Mouse (Mus musculus) kidney, adult 2 months (tissue): Measurements from ENCODE around the gene Hinfp. TPM values are rescaled to one million over a fixed set of nuclear protein-coding genes. Genes with fewer than 3 reads are reported as not detected.
A peak's percentile ranks its signal among the peaks of the same experiment; 100 is the strongest.

Experiments
- DNase-seq: peaks from one replicate; pipeline ENCODE4 v3.0.0; 2021
- H3K27ac ChIP-seq: fragments of 200-500 bp; 2 replicates; pipeline ENCODE4 v1.5.1; 2012; ENCODE audit warnings: low read depth, low read length, control low read depth, inconsistent platforms; ENCODE audit not compliant: insufficient read depth
- H3K27me3 ChIP-seq: fragments of 200-500 bp; replicated peaks from 2 replicates; pipeline ENCODE4 v1.6.1; 2012; ENCODE audit warnings: mild to moderate bottlenecking, moderate library complexity, low read length, inconsistent platforms; ENCODE audit not compliant: control insufficient read depth, insufficient read depth
- H3K36me3 ChIP-seq: fragments of 200-500 bp; 2 replicates; pipeline ENCODE4 v1.6.1; 2012; ENCODE audit warnings: mild to moderate bottlenecking, moderate library complexity, low read length, inconsistent platforms; ENCODE audit not compliant: control insufficient read depth, insufficient read depth
- H3K4me1 ChIP-seq: fragments of 200-500 bp; 2 replicates; pipeline ENCODE4 v1.6.1; 2011; ENCODE audit warnings: low read length; ENCODE audit not compliant: control insufficient read depth, insufficient read depth
- H3K4me3 ChIP-seq: fragments of 200-500 bp; 2 replicates; pipeline ENCODE4 v1.5.1; 2011; ENCODE audit warnings: mild to moderate bottlenecking, low read depth, low read length, control low read depth; ENCODE audit not compliant: insufficient read depth
- CTCF ChIP-seq: fragments of 200-500 bp; conservative IDR thresholded peaks from 2 replicates; pipeline ENCODE4 v1.5.1; 2011; ENCODE audit warnings: low read depth, mild to moderate bottlenecking, control low read depth, low read length, moderate library complexity, mixed read lengths; ENCODE audit not compliant: insufficient read depth, insufficient read length
- POLR2A ChIP-seq: fragments of 200-500 bp; IDR thresholded peaks from one replicate; pipeline ENCODE4 v1.6.1; 2011; ENCODE audit warnings: low read depth, low read length, control low read depth
- WGBS: fragments of 180-500 bp; shearing (Covaris S2); methylation state at CpG from one replicate; pipeline ENCODE4 v1.1.7; 2018; 5-methylcytosine and 5-hydroxymethylcytosine counted together
- polyA plus RNA-seq: library from polyadenylated mRNA; depleted of rRNA; stranded (reverse); fragments of >200 nt; gene quantifications from 2 replicates; pipeline ENCODE4 v1.2.3, GENCODE M21; 2012

Gene Hinfp
- polyA plus RNA-seq, 1 experiment = 14.4 TPM

DNA sequence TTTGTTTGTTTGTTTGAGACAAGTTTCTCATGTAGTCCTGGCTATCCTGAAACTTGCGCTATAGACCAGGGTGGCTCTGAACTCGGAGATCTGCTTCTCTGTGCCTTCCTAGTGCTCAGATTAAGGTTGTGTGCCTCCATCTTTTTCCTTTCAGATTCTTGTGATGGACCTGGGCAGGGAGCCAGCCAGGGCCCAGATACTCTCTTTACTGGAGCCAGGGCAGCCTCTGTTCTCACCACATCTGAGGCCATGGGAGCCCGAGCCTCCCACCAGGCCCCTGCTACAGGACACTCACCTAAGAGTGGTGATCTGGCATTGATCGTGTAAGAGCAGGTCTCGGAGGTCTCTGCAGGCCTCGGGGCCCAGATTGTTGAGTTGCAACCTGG, 50.3 kb downstream of the Hinfp start:
- no peak for DNase-seq
- Histone ChIP-seq H3K27ac (no peak overlapping the region), H3K27me3 (no peaks in the 10 kb centered on the region), H3K4me1 (peaks cover 4% of the 10 kb centered on the region; the same call in 1 of the 2 replicates), H3K4me3 (no peak overlapping the region), H3K36me3 (no peaks in the 10 kb centered on the region)
- TF ChIP-seq CTCF = no peak
- no peak for TF ChIP-seq POLR2A
- WGBS = 84% methylated on average over 6 of the region's 6 CpGs

DNA sequence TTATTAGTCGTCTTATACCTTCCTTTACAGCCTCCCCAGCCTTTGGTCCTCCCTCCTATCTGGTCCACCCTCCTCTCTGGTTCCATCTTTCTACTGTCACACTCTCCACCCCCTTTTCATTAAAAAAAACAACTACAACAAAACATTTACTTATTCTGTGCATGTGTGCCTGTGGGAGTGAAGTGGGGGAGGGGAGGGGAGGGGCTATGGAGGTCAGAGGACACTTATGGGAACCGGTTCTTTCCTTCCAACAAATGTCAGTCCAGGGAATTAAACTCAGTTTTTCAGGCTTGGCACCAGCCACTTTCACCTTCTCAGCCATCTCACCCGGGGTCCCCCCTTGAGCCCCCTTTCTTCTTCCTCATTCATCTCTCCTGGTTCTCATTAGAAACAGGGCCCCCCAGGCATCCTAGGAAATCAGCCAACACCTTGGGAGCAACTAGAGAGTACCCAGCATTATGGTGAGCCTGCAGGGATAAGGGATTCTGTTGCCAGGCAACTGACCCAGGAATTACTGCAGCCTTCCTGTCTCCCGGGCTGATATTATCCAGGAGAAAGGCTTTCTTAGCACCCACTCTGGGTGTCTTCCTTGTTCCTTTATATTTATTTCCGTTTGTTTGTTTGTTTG, 50.8 kb downstream of the Hinfp start:
- TF ChIP-seq POLR2A = no peak
- TF ChIP-seq CTCF = no peak
- no peaks in the 10 kb centered on the region for H3K36me3 ChIP-seq
- 43% methylated on average over 5 of the region's 5 CpGs for WGBS
- peaks cover 4% of the 10 kb centered on the region; the same call in 1 of the 2 replicates for H3K4me1 ChIP-seq
- no peaks in the 10 kb centered on the region for H3K27me3 ChIP-seq
- no peak overlapping the region for H3K4me3 ChIP-seq
- no peak for DNase-seq
- no peak overlapping the region for H3K27ac ChIP-seq

DNA sequence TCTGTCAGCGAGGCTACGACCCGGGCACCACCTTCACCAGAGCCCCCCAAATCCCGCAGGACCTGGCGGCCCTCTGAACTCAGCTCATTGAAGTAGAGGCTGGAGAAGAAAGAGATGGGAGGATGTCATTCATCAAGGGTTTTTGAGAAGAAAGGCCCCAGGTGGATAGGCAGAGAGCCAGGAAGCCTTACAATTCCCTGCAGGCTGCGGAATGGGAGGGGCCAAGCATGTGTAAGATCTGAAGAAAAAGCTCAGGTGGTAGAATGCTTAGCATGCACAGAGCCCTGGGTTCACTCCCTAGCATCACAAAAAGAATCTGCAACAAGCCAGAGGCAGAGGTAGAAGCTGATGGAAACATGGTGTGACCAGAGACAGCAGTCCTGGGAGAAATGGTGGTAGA, 52.0 kb downstream of the Hinfp start:
- Histone ChIP-seq H3K4me3 (no peak overlapping the region), H3K27me3 (no peaks in the 10 kb centered on the region), H3K4me1 (peaks cover 4% of the 10 kb centered on the region; the same call in 1 of the 2 replicates), H3K27ac (no peak overlapping the region), H3K36me3 (no peaks in the 10 kb centered on the region)
- TF ChIP-seq CTCF (no peak), POLR2A (no peak)
- no peak for DNase-seq
- 90% methylated on average over 6 of the region's 6 CpGs for WGBS

DNA sequence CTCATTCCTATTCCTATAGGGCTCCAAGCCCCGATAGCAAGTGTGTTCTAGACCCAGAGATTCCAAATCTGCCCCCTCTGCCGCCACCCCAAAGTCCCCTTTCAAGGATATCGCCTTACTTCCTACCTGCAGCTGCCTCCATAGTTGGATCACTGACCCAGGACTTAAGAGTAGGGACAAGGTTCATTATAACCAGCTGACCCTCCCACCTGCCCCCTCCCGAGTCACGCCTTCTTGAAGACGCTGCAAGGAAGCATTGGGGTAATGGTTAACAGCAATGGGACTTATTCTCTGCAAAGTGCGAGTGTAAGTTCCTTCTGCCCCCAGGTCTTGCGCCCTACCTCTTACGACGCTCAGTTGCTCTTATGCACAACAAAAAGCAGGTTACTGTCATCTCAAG, 54.2 kb downstream of the Hinfp start, which contains the start of gene Pdzd3:
Pdzd3 (minus strand) TSS at position 158 of the 400 bp plus-strand sequence.
- 48% methylated on average over 10 of the region's 10 CpGs for WGBS
- TF ChIP-seq CTCF (no peak), POLR2A (no peak)
- H3K4me3 ChIP-seq = peak within 1 kb of the TSS; percentile 60
- peak; percentile 92 for DNase-seq
- no peaks in the 10 kb centered on the region for H3K27me3 ChIP-seq
- peak within 1 kb of the TSS; percentile 83 for H3K27ac ChIP-seq
- peaks cover 13% of the 10 kb centered on the region; the same call in 1 of the 2 replicates for H3K4me1 ChIP-seq
- no peaks in the 10 kb centered on the region; the same call in 1 of the 2 replicates for H3K36me3 ChIP-seq

DNA sequence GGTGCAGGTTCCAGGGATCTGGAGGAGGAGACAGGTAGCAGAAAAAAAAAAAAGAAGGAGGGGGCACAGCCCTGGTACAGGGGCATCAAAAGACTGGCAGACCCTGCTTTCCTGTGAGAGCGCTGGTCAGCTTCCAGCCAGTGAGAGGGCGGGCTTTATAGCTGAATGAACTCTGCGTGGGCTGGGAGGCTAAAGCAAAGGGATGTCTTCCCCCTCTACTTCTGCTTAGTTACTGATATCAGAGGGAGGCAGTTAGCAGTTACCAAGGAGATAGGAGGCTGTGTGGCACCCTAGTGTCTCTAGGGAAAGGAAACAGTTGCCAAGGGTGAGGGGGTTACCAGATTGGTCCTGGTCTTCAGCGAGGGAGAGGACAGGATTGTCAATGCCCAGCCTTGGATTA, 55.0 kb downstream of the Hinfp start:
- peak overlapping the region; percentile 83; the same call in 1 of the 2 replicates for H3K27ac ChIP-seq
- peaks cover 13% of the 10 kb centered on the region; the same call in 1 of the 2 replicates for H3K4me1 ChIP-seq
- TF ChIP-seq POLR2A = no peak
- no peak for TF ChIP-seq CTCF
- peak overlapping the region; percentile 60 for H3K4me3 ChIP-seq
- 39% methylated on average over 4 of the region's 4 CpGs for WGBS
- H3K36me3 ChIP-seq = no peaks in the 10 kb centered on the region; the same call in 1 of the 2 replicates
- DNase-seq = peak; percentile 36
- H3K27me3 ChIP-seq = no peaks in the 10 kb centered on the region

DNA sequence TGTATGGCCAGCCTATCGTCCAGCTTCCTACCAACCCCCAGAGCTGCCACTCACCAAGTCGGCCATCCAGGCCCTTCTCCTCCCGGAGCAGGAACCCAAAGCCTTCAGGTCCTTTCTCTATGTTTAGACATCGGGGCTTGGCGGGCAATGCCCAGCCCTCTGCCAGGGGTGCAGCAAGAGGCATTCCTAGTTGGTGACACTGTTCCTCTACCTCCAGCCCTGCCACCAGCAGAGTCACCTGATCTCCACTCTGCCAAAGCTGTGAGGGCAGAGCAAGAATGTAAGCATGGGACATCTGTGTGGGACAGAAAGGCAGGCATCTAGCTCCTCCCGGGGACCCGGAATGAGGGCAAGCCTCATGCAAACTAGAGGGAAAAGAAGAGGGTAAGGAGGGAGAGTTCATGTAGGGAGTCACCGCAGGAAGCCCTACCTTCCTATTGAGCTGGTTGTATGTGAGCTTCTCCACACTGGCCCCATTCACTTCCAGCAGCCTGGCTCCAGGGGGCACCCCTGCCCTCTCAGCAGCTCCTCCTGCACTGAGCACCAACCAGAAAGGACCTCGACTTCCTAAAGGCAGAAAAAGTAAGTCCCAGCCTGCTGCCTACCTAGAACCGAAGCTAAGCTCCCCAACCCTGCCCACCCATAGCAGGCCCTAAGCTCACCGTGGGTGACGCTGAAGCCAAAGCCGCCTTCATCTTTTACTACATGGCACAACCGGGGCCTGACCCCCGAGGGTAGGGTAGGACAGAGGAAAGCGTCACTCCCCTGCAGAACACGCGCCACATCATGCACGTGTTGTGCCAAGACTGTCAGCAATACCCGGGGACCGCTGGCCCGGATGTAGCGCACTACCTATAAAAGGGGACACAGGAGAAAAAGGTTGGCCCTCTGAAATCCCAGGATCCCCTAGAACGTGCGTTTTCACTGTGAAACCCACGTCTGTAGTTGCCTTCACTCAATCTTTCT, 56.0 kb downstream of the Hinfp start:
- peak; percentile 84 for DNase-seq
- Histone ChIP-seq H3K27me3 (no peaks in the 10 kb centered on the region), H3K4me1 (peaks cover 13% of the 10 kb centered on the region; the same call in 1 of the 2 replicates), H3K27ac (no peak overlapping the region), H3K4me3 (peak overlapping the region; percentile 60), H3K36me3 (no peaks in the 10 kb centered on the region; the same call in 1 of the 2 replicates)
- 27% methylated on average over 26 of the region's 26 CpGs for WGBS
- TF ChIP-seq CTCF = peak; percentile 74
- TF ChIP-seq POLR2A = no peak

DNA sequence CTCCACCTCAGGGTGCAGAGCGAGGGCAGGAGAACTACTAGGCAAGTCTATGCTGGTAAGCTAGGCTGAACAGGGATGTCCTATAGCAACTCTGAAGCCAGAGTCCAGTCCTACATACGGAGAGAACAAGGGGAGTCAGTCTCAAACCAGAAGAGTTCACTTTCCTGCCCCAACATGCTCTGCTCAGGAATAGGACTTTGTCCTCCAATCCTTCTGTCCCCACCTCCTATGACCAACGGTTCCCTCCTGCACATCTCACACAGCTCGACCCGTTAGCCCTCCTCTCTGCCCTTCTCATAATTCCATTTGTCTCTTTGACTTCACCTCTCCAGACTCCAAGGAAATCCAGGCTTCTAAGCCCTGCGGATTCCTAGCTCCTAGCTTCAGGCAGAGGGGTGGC, 57.6 kb downstream of the Hinfp start:
- H3K4me1 ChIP-seq = peaks cover 13% of the 10 kb centered on the region; the same call in 1 of the 2 replicates
- H3K27me3 ChIP-seq = no peaks in the 10 kb centered on the region
- WGBS = 53% methylated on average over 6 of the region's 6 CpGs
- TF ChIP-seq CTCF (no peak), POLR2A (no peak)
- no peak overlapping the region for H3K4me3 ChIP-seq
- H3K36me3 ChIP-seq = no peaks in the 10 kb centered on the region; the same call in 1 of the 2 replicates
- H3K27ac ChIP-seq = no peak overlapping the region
- DNase-seq = peak; percentile 62
